Mouse (Mus musculus): Measurements from ENCODE around the gene Nhs.

The Nhs gene

GRCm38 (mm10) chrX:162020039-162020566 lies 139.4 kb downstream of the Nhs start:
- DNase-seq (ENCODE audit: low read depth, low spot score), result no peak

DNA sequence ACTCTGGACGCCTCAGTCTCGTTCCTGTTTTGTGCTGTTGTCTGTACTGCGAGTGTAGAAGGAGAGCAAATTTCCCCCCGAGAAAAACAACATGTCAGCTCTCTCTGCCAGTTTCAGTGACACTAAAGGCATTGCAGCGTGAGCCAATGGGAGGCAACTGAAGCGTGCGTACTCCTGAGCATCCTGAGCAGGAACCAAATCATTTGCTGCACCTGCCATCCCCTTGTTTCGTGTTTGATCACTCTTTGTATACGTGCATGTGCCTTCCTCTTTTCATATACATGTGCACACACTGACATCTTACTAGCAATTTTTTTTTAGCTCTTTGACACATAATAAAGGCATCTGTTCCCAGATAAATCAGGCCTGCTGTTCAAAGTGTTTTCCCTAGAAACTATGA lies 142.1 kb downstream of the Nhs start:
- peak; percentile 15 for DNase-seq (ENCODE audit: low read depth, low spot score)

- peak; percentile 66 for DNase-seq (ENCODE audit: low read depth, low spot score)
Observed at GRCm38 (mm10) chrX:162012570-162012969, 147.0 kb downstream of the Nhs start.

GRCm38 (mm10) chrX:162009876-162010275 lies 149.7 kb downstream of the Nhs start:
- DNase-seq (ENCODE audit: low read depth, low spot score), result no peak

GRCm38 (mm10) chrX:162003818-162004217 lies 155.7 kb downstream of the Nhs start:
- no peak for DNase-seq (ENCODE audit: low read depth, low spot score)

DNA sequence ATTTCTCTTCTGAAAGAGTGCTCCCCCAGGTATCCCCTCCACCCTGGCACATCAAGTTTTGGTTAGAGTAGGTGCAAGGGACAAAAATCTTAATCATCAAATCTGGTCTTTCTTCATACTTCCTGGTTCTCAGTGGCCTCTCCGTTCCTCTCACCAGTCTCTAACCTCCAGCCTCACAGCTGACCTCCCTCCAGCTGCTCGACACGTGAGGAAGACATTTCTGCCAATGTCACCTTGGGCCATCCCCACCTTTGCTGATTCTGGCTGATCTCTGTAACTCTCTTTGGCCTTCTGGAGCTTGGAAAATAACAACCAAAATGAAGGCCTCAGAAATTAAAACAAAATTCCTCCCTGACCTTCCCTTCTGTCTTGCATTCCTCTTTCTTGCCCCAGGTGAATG lies 160.7 kb downstream of the Nhs start:
- DNase-seq (ENCODE audit: low read depth, low spot score), result no peak

DNA sequence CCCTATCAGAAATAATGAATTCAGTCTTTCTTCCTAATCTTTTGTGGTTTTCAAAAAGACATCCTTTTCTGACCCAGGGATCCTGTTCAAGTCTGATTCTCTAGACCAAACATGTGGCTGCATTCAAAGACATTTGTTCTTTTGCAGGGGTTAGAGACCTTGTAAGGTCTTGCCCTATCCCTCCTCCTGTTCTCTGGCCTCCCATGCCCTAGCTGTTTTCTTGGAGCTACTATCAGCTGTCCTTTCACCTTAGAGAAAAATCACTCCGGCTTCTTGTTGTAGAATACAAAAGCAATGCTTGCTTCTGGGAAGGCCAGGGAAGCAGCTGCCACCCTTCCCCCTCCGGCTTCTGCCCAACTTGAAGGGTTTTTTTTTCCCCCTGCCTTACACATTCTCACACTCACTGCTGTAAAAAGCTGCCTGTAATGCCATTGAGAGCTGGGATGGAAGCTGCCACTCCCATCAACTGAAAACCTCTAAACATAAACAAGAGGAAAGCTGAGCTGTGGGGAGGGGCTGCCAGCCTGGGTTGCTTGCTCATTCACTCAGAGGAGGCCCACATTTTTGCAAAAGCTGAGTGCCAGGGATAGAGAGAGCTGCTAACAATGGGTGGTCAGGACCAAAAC lies 162.2 kb downstream of the Nhs start:
- no peak for DNase-seq (ENCODE audit: low read depth, low spot score)

- DNase-seq (ENCODE audit: low read depth, low spot score), result no peak
Observed at GRCm38 (mm10) chrX:161990171-161990570, 169.4 kb downstream of the Nhs start.

- no peak for DNase-seq (ENCODE audit: low read depth, low spot score)
Observed at GRCm38 (mm10) chrX:161984961-161985360, 174.6 kb downstream of the Nhs start.

DNA sequence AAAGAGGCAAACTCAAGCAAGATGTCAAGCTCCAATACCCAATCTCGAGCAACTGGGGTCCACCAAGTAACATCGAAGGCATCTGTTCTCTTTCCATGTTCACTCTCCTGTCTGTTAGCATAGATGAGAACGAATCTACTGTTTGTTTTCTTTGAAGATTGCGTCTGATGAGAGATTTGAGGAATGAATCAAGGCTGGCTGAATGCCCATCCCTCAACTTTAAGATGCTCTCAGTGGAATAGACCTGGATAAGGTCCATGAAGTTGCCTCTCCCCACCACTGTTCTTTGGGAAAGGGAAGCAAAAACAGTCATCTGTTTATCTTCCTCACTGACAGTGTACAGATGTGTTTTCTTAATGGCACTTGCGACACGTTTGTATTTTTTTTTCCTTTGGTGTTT lies 178.1 kb downstream of the Nhs start:
- no peak for DNase-seq (ENCODE audit: low read depth, low spot score)

DNA sequence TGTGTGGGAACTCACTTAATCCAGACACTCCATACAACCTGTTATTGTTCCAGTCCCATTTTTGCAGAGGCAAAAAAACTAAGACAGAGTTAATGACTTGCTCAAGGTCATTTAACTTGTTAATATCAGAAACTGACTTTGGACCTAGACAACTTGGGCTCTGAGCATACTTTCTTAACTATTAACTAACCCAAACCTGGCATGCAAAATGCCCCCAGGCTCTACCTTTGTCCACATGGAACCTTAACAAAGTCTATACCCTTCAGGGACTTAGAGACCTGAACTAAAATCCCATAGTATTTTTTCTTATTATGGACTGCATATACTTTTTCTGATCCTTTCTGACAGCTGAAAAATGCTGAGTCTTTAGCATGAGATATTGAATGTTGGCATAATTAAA lies 179.6 kb downstream of the Nhs start:
- no peak for DNase-seq (ENCODE audit: low read depth, low spot score)

DNA sequence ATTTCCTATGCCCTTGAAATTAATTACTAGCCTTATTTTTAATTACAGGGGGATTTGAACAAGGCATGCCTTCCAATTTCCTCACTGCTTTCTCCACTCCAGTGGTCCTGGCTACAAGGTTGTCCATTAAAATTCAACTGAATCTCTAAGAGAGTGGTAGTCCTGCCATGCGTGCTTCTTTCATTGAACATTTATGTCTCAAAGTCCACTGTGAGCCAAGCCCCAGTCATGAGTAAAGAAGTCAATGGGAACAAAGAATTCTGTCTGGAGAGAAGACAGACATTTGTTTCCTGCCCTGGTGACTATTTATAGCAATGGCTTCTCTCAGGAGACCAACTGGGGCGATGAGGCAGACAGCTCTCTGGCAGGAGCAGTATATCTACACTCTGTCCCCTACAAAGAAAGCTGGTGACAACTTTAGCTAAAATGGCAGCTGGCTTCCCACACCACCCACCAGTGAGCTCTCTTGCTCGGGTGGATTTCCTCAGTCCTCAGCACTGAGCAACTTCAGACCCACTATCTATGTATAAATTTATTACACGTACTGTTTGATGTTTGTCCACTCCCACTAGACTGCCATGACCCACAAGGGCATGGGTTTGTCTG lies 182.2 kb downstream of the Nhs start:
- peak; percentile 50 for DNase-seq (ENCODE audit: low read depth, low spot score)

DNA sequence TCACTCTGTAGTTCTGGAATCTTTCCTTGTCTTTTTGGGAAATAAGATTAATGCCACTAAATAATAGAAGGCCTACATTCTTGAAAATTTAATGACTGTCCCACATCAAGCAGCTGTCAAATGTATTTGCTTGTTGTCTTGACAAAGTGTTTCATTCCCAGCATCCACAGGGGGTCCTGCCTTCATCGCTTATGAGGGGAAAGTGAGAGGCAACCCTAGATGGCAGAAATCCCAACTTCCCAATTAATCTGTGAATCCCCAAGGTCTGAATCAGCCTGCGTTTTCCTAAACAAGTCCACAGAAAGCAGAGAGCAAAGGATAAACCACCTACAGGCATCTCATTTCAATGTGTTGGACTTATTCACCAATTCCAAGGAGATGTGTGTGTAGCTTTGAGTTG lies 183.2 kb downstream of the Nhs start:
- no peak for DNase-seq (ENCODE audit: low read depth, low spot score)

- DNase-seq (ENCODE audit: low read depth, low spot score), result no peak
Observed at GRCm38 (mm10) chrX:161973572-161973971, 186.0 kb downstream of the Nhs start.

DNA sequence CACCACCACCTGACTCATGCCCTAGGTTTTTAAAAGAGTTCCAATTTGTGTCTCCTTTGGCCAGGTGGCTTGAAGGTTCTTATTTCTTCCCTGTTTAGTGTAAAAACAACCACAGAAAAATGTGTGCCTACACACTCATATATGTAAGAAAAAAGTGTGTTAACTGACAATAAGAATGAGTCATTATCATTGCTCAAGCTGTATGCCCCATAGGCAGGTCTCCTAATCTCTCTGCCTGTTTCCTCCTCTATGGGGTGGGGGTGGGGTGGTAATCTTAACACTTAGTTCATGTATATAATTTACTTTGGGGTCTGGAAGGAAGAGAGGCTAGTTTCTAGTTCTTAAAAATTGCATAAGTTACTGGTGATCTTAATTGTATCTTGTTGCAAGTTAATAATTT lies 186.8 kb downstream of the Nhs start:
- no peak for DNase-seq (ENCODE audit: low read depth, low spot score)

- DNase-seq (ENCODE audit: low read depth, low spot score), result no peak
Observed at GRCm38 (mm10) chrX:161971961-161972502, 187.5 kb downstream of the Nhs start.

- DNase-seq (ENCODE audit: low read depth, low spot score), result no peak
Observed at GRCm38 (mm10) chrX:161971131-161971530, 188.4 kb downstream of the Nhs start.

DNA sequence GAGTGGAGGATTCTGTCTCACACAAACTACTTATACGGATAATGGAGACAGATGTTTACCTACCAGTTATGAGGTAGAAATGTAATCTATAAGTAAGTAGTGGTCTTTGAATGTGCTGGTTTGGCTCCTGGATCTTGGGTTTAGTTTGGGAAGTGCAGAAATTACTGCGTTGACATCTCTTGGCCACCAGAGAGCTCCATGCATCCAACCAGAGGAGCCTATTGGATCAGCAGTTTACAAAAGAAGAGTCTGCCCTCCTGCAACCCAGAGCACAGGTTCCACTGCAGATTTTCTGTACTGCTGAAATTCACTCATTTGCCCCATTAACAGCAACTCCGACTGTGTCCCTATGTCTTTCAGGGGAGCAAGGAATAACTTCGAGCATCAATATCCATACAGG lies 191.8 kb downstream of the Nhs start:
- peak; percentile 59 for DNase-seq (ENCODE audit: low read depth, low spot score)

DNA sequence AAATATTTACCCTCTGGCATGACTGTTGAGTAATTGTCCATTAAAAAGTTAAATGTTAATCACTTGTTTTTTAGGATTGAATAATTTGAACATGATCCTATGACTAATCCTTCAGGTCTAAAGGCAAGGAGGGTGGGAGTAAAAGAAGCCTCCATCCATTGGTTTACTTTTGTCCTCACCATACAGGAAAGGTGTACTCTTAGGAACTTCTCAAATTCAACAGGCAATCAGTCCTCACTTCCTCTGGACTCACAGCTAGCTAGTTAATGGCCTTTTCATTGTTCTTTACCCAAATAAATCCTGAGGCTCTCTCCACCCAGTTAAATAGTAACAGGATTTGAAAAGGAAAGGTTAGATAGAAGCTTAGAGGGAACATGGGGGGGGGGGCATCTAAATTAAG lies 196.2 kb downstream of the Nhs start:
- no peak for DNase-seq (ENCODE audit: low read depth, low spot score)

GRCm38 (mm10) chrX:161962855-161963254 lies 196.7 kb downstream of the Nhs start:
- DNase-seq (ENCODE audit: low read depth, low spot score), result no peak

- no peak for DNase-seq (ENCODE audit: low read depth, low spot score)
Observed at GRCm38 (mm10) chrX:161961756-161962155, 197.8 kb downstream of the Nhs start.

DNA sequence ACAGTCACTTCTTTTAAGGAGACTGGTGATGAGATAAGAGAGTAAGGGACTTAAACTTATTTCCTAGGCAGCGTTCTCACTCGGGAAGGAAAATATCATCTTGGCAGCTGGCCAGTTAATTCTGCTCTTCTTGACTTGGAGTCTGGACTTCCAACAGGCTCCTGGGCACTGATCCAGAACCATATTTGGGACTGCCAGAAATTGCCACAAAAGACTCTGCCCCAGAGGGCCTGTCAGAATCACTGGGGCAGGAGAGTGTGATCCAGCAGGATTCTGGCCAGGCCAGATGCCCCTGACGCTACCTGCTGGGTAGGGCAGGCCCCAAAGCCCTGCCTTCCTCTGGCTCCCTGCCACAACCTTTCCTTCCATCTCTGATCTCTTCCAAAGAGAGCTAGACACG lies 198.4 kb downstream of the Nhs start:
- peak; percentile 91 for DNase-seq (ENCODE audit: low read depth, low spot score)

DNA sequence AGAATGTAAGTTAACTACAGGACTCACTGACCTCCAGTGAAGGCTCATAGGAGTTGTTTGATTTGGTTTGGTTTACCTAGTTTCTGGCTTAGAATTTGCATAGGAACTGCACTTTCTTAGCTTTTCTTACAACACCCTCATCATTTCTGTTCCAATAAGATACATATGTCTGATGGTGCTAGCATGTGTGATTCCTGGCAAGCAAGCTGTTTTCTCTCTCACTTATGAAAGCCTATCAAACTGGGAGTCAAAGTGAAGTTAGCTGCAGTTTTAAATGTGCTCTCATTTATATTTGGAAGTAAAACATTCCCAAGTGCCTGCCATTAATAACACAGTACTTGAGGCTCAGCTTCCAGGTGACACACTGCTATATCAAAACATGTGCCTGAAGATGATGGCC lies 207.2 kb downstream of the Nhs start:
- DNase-seq (ENCODE audit: low read depth, low spot score), result peak; percentile 48
